Mouse (Mus musculus) kidney, adult 8-10 months (tissue): ENCODE measurements around the gene Vps45.
A peak's percentile ranks its signal among the peaks of the same experiment; 100 is the strongest.
"Not testable (repeated sequence)": the region's sequence is repeated elsewhere in the genome, so short reads cannot be mapped to it uniquely, and the experiment has no call there.

Source experiments
- DNase-seq, 2 experiments: peaks; one replicate each; pipeline ENCODE4 v3.0.0; 2022

The Vps45 gene

DNA sequence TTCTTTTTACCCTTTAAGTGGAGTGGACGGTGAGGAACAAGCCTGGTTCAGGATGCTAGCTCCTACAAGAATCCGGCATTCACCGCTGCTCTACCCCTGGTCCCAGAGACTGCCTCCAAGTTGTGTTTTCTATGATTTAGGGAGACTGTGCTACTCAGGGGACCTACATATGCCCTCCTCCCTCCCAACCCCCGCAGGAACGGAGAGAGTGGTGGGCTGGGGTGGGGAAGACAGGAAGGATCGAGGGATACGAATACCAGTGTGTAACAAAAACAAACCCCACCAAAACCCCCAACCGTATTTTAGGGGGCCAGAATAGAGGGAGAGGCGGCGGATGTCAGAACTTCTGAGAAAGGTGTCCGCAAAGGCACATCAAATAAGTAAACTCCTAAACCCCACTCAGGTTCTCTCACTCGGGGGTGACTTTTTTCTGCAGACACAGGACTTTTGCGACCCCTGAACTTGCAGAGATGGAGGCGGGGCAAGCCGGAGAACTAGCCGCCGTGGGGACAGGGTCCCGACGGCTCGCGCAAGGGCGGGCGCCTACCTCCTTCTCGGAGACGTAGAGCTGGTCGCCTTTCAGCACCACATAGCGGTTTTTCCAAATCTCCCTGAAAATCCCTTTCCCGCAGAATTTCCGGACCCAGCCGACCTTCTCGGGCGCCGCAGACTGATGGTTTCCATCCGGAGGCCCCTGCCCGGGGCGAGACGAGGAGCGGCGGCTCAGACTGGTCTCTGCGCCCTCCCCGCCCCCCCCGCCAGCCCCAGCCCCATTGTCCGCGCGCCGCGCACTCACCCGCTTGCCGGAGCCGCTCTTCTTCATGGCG is 63.1 kb downstream of the Vps45 start:
- DNase-seq: no peak

DNA sequence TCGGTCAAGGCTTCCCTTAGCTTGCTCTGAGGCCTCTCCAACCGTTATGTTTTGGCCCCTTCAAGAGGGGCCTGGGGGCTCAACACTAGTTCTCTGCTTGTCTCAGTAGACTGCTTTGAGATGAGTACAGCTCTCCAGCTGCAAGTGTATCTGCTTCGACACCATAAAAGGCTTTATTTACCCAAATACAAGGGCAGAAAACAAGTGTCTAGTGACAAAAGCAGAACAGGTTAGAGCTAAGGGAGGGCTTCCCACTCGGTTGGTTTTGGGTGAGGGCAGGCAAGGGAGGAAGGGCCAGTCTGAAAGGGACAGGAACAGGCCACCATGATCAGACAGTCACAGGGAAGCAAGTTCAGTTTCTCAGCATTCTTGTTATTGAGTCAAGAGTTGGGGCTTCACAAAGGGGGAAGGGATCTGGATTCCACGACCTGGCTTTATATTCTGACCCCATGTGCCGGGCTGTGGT is 63.9 kb downstream of the Vps45 start:
- DNase-seq: no peak

DNA sequence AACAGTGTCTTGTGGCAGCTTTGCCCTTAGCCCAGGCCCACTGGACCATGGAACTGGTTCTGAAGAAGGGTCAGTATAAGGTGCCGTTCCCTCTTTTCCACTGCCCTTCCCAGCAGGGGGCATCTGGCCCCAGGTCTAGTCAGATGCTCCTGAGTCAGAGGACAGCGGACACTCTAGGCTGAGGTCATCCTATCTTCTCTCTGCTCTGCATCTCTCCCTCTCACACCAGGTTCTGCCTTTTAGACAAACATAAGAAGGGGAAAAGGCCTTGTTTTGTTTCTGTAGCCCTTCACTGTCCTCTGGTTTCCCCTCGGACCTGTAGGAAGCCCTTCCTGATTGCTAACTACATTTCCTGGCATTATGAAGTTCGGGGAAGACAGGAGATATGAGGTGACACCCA is 64.4 kb downstream of the Vps45 start:
- DNase-seq: peak; percentile 47 to 61

DNA sequence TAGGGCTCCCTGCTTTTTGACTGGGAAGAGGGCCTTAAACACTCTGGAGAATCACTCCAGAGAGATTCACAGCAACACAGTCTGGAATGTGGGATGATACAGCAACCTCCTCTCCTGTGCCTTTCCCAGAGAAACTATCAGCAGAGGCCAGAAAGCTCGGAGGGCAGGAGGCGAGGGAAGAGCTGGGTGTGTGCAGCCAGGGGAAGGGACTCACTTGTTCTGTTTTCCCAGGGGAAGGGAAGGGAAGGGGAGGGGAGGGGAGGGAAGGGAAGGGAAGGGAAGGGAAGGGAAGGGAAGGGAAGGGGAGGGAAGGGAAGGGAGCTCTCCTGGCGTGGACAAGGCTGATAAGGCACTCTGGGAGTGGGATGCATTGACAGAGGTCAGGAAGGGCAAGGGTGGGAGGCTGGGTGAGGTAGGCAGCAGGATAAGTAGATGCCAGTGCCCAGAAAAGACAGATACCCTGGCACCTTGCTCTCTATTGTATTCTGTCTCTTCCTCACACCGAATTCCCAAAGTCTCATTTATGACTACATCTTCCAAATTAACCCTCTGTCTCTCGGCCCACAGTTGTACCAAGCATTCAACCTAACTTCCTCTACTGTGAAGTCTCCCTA is 65.2 kb downstream of the Vps45 start:
- DNase-seq: no peak

DNA sequence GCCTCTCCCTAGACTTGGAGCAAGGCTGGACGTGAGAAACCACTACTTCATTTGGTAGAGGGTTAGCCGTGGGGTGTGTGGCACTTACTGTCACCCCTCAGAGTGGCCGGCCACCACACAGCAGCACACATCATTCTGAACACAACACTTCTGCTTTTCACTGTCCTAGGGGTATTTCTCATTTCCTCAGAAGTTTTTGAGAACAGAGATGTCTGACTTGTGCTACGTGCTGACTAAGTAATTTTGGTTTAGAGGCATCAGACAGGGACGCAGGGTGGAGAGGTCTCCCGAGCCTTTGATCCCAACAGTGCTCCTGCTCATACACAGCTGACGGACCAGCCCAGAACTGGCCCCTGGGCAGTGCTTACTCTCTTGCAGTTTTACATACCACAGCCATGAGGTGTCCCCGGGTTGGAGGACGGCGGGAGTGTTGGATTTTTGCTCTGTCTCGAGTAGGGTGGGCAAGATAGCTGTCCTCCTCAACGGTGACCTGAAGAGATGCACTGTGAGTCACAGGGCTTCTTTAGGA is 67.8 kb downstream of the Vps45 start:
- DNase-seq: no peak

DNA sequence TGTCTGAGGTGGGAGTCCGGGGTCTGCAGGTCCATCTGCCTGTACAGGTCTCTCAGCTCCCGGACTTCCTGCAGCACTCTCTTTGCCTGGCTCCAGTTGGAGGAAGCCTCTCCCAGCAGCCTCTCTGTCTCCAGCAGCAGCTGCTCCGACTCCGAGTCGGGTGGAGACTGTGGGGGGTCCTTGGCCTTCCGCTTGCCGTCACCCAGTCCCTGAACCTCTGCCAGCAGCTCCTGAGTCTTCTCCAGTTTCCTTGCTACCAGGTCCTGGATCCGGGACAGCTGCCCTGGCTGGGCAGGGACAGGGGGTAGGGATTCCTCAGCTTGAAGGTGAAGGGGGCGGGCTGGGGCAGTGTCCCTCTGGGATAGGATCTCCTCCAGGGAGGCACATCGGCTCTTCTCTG is 69.3 kb downstream of the Vps45 start:
- DNase-seq: peak in 1 of 2 experiments; percentile 47

DNA sequence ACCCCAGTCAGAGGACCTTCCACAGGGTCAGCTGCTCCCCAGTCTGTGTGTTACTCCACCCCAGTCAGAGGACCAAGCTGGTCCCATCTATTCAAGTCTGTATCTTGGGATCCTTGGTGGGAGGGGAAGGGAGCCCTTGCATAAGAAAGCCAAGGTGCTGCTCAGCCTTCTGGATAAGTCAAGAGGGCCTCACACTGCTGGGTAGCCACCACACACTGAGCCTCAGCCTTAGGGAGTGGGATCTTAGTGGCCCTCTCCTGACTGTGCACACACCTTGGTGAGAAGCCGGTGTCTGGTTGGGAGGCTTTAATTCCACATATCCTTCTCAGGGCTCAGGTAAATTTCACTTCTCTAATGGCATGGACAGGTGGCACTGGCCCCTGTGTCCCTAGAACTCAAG is 70.1 kb downstream of the Vps45 start:
- no peak for DNase-seq

DNA sequence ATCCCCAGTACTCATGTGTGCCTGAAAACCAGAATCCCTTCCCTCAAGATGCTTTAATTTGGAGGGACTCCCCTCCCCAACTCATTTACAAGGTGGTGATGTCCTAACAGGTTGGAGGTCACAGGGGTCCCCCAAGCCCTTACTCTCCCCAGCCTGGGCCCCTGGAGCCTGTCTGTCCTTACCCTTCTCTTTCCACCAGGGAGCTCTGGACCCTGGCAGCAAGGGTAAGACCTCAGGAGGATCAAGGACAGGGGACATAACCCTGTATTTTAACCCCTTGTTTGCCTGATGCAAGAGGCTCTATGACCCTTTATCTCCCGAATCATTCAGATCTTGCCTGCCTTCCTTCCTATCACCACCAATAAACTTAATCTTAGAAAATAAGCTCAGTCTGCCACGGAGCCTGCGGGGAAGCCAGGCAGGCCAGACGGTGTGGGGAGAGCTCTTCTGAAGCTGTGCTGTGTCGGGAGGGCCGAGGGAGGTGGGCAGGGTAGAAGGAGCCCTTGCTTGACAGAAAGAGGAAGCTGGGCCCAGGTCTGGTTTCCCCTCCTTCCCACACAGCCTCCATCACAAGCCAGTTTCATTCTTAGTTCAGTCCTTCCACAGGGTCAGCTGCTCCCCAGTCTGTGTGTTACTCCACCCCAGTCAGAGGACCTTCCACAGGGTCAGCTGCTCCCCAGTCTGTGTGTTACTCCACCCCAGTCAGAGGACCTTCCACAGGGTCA is 70.7 kb downstream of the Vps45 start:
- DNase-seq: no peak

DNA sequence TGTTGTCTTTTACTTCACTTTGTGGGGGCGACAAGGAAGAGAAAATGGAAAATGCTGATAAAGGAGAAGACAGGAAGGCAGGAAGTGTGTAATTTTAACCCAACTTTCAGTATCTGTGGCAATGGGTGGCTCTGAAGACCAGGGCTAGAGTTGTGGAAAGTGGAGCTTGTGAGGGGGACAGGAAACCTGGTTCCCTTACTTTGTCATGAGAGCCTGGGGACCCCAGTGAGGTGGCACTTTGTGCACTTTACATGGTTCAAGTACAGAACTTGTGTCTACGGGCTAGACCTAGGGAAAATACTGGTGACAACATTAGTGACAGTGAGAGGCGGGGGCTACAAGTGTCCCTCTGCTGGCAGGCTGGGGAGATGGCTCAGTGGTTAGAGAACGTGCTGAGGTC is 71.3 kb downstream of the Vps45 start:
- no peak for DNase-seq

DNA sequence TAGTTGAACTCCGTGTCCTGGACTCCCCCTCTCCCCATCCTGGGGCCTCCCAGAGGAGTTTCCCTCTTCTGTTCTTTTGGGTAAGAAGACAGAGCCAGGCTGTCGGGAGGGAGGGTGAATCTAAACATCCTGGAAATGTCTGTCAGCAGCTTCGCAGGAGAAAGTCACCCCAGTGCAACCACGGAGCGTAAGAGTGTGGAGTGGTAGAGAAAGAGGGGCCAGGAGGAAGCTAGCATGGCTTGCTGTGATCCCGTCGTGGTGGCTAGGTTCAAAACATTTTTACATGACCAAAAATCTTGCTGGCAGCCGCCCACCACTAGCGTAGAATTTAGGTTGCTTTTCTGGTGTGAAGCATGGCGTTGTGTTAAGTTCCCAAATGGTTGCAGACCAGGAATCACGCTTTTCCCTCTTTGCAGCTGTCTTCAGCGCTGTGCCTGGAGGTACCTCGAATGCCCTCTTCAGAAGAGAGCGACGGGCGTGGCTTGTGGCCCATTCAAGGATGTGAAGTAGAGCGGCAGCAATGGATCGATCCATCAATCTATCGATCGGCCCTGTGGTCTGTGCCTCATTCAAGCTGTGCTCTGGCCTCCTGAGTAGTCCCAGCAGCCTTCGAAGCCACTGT is 72.2 kb downstream of the Vps45 start:
- no peak for DNase-seq

DNA sequence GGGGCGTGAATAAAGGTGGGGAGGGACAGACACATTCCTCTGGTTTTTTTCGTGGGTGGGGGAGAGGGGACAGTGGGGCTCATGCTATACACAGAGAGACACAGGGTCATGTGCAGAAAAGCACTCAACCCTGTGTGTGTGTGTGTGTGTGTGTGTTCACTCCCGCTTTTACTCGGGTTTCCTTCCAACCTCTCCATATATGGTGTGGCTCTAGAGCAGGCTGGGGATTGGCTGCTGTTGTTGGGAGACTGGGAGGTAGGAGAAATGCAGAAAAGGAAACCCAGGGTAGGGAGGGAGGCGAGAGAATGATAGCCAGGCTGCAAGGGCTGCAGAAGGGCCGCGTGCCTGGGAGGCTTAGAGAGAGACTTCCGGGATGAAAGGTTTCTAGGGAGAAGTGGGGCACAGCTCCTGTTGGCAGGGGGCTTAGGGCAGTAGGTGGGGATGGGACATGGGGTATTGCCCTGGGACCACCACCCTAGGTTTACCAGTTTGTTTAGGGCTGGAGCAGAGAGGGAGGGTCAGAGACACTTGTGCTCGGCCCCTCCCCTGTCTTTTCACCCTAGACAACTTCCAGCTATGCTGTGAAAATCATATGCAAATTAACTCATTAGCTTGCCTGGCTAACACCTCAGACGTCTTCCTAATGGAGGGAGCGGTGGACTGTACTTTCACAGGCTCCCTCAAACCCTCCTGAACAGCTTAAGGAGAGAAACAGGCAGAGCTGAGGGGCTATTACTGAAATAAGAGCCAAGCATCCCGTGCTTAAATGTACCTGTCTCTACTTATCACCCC is 72.9 kb downstream of the Vps45 start:
- DNase-seq: peak; percentile 33 to 59

DNA sequence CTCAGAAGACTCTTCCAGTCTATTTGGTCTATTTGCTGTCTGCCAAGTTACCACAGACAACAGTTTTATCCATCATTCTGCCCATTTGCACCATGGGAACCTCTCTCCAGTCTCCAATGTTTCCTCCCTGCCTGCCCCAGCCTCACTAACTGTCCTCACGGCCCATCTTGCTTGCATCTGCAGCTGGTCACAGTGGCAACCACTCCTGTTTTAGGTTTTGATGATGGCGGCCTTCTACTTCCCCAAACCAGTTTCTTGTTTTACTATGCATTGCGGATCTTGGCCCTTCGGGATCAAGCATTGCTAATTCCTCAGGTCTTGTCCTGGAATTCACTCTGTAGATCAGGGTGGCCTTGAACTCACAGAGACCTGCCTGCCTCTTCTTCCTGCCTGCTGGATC is 76.1 kb downstream of the Vps45 start:
- DNase-seq: no peak

DNA sequence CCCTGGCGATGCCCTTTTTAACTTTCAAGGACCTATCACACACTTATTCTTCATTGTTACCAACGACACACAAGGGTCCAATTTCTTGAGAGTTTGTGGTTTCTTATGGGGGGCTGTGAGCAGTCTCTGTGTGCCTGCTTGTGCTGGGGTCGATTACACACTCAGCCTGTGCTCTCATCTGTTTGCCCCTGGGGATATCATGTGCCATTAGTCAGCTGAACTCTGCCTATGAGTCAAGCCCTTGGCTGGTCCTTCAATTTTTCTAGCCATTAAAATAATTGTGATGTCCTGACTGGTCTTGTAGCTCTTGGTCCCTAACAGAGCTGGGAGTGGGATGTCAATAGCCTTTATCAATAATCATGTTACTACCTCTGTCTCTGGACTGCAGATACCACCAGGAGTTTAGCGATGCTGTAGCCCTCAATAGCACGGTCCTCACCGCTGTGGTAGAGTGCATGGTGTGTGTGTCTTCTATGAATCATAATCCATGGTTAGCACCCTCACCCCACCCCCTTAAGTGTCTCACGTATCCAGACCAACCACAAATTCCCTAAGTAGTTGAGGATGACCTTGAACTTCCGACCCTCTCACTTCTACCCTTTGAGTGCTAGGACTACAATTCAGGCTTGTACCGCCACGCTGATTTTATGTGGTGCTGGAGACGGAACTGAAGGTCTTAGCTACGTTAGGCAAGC is 77.8 kb downstream of the Vps45 start:
- no peak for DNase-seq

DNA sequence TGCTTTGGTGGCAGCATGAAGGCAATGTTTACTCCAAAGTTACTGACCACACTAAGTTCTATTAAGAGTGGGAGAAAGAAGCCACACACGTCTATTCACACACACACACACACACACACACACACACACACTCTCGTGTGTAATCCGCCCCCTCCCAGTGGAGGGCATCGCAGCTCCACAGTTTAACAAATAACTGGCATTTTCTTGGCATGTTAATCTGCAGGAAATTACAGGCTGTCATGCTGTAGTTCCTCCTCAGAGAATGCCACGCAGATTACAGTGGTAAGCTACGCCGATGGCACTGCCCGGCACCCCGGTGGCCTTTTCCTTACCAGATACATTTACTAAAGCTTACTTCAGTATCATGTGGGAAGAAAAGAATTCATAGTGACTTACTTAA is 80.0 kb downstream of the Vps45 start:
- DNase-seq: no peak

DNA sequence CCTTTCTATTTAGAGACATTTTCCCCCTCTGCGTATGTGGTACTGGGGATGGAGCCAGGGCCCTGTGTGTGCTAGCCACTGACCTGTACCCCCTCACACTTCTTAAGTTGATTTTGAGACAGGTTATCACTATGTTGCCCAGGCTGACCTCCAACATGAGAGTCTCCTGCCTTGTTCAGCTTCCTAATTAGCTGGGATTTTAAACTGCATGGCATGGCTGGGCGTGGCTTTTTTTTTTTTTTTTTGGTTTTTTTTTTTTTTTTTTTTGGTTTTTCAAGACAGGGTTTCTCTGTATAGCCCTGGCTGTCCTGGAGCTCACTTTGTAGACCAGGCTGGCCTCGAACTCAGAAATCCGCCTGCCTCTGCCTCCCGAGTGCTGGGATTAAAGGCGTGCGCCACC is 80.7 kb downstream of the Vps45 start:
- not testable (repeated sequence) for DNase-seq

DNA sequence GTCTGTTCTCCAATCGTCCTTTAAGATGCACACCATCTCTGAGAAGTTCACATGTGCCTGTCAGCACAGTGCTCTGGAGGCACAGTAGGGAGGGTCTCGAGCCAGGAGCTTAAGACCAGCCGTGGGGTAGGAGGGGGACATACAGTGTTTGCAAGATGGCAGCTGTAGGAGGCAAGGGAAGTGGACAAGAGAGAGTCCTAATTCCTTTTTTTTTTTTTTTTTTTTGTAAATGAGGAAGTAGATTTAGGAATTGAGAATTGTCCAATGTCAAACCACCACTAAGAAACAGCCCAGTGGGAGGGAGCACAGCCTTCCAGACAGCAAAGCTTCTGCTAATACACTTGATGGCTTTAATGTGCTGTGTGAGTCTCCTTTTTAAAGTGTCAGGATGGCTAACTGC is 81.2 kb downstream of the Vps45 start:
- no peak for DNase-seq

DNA sequence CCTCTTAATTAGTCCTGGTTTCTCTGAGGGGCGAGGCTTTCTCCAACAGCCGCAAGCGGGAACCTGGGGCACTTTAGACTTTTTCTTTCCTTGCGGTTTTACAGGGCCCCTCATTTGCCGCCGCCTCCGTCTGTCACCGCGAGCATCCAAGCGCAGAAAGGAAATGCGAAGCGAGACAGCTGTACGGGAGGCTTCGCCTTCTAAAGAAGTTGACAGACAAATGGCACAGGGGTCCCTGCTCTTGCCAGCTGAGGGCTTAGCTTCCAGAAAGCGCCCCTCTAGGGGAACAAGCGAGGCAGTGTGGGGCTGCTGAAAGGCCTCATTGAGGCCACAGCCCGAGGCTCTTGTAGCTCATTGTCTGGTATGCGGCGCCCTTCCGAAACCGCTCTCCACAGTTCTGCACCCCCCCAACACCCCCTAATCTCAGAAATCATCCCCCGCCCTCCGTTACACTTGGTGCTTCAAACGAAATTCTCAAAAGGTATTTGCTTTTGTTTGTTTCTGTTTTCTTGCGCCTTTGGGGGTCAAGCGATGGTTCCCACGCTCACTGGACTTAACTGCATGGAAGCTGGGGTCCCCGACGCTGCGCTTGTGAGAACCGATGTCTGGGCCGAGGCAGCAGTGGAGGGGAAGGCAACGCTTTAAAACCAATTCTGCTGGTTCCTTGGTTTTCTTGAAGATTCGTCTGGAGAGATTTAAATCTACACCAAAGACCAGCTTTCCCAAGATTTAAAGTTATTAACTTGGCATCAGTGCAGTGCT is 85.2 kb downstream of the Vps45 start:
- no peak for DNase-seq

DNA sequence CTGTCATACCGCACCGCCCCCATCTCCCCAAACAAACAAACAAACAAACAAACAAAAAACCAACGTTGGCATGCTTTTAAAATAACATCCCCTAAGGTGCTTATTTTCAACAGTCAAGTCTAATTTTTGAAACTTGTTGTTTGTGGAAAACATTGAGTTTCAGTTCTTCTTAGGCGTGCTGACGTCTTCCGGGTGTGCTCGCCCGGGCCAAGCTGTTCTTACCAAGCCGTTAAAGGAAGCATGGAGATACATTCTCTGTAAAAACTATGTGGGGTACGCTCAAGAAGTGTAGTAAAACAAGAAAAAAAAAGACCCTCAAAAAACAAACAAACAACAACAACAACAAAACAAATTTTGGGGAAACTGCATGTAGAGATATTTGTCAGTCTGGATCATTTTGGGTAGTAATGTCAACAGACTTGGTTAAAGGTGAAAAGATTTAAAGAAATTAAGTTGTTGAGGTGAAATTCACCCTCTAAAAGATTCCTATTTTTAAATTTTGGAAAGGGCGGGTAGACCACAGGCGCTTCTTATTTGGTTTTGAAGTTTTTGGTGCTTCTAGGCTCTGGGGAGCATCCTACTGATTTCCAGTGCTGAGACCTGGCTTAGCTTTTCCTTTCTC is 85.9 kb downstream of the Vps45 start:
- no peak for DNase-seq

DNA sequence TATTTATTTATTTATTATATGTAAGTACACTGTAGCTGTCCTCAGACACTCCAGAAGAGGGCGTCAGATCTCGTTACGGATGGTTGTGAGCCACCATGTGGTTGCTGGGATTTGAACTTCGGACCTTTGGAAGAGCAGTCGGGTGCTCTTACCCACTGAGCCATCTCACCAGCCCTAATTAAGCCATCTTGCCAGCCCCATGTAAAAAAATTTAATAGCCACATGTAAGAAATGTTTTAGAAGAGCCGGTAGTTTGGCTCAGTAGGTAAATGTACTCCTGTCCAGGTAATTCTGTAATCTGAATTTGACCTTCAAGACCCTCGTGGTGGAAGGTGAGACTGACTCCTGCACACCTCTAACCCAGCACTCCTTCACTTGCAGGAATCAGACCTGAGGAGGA is 87.6 kb downstream of the Vps45 start:
- not testable (repeated sequence) for DNase-seq

DNA sequence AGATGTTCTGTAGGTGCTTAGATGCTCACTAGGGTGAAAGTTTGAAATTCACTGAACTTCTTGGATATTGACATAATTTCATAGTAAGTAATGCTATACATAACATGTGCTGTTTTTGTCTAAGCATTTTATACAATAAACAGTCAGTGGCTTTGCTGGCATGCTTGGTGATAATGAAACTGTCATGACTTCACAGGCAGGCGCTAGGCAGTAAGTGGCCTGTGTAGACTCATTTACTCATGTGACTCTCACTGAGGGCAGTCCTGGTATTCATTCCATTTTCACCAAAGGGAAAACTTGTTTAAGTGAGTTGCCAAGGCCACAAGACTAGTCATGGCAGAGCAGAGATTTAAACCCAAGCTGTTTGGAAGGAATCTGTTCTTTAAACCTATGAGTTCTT is 89.0 kb downstream of the Vps45 start:
- no peak for DNase-seq
